Mouse (Mus musculus) cerebellum, adult 2 months (tissue): ENCODE results near the gene Stox2.

Source experiments
- CTCF ChIP-seq: fragments of 200-500 bp; IDR thresholded peaks from 2 replicates; pipeline ENCODE4 v1.5.1; 2011; ENCODE audit warnings: low read depth, mild to moderate bottlenecking, control low read depth, low read length, moderate library complexity, borderline replicate concordance; ENCODE audit not compliant: insufficient read depth
- POLR2A ChIP-seq: fragments of 200-500 bp; IDR thresholded peaks from 2 replicates; pipeline ENCODE4 v1.6.1; 2011; ENCODE audit warnings: low read length, control low read depth, borderline replicate concordance; ENCODE audit not compliant: insufficient read depth

DNA sequence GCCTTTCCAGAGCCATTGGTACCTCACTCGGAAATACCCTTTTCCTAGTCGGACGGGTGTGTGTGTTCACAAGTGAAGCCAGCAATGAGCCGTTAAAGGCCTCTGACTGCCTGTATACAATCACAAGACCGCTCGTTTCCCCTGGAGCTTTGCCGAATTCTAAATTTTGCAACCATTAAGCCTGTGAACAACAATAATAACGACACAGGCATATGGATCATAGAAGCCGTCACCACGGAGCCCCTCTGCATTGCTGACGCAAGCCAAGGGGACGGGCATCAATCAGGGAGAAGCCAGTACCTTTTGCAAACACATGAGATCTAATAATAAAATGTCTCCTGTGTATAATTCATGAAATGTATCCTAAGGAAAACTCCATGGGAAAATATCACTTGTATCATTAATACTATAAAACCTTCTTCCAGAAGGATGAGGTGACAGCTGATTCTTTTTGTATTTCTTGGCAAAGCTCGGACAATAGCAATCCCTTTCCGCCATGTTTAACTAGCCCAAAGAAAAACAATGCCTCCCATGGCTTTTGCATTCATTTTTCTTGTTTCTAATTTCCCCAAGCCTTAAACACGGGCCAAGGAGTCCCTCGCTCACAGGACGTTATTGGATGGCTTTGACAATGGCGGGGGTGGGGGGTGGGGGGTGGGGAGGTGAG is 265.0 kb downstream of the Stox2 start:
- TF ChIP-seq POLR2A (no peak), CTCF (no peak)
